Mouse (Mus musculus) layer of hippocampus, adult 2 months (tissue): Measurements from ENCODE around the gene Tmem126a. TPM values are rescaled to one million over a fixed set of nuclear protein-coding genes. Genes with fewer than 3 reads are reported as not detected.
A peak's percentile ranks its signal among the peaks of the same experiment; 100 is the strongest.

Experiments
- DNase-seq, 2 experiments: peaks; one replicate each; pipeline ENCODE4 v3.0.0; 2022; ENCODE audit warnings: low spot score in 2 of 2
- H3K27ac ChIP-seq: fragments of 200-600 bp; 2 replicates; pipeline ENCODE4 v1.8.1; 2022
- H3K4me3 ChIP-seq: fragments of 200-600 bp; 2 replicates; pipeline ENCODE4 v1.8.1; 2022; ENCODE audit warnings: mild to moderate bottlenecking
- CTCF ChIP-seq: fragments of 200-600 bp; conservative IDR thresholded peaks from 2 replicates; pipeline ENCODE4 v1.8.1; 2022; ENCODE audit warnings: antibody characterized with exemption, mild to moderate bottlenecking, moderate library complexity
- total RNA-seq, 2 experiments: library from RNA; stranded (reverse); gene quantifications; 2 replicates each; pipeline ENCODE4 v1.2.3; 2021

Gene Tmem126a
- total RNA-seq, 2 experiments from 2014 or later, result 37.1 to 40.0 TPM

DNA sequence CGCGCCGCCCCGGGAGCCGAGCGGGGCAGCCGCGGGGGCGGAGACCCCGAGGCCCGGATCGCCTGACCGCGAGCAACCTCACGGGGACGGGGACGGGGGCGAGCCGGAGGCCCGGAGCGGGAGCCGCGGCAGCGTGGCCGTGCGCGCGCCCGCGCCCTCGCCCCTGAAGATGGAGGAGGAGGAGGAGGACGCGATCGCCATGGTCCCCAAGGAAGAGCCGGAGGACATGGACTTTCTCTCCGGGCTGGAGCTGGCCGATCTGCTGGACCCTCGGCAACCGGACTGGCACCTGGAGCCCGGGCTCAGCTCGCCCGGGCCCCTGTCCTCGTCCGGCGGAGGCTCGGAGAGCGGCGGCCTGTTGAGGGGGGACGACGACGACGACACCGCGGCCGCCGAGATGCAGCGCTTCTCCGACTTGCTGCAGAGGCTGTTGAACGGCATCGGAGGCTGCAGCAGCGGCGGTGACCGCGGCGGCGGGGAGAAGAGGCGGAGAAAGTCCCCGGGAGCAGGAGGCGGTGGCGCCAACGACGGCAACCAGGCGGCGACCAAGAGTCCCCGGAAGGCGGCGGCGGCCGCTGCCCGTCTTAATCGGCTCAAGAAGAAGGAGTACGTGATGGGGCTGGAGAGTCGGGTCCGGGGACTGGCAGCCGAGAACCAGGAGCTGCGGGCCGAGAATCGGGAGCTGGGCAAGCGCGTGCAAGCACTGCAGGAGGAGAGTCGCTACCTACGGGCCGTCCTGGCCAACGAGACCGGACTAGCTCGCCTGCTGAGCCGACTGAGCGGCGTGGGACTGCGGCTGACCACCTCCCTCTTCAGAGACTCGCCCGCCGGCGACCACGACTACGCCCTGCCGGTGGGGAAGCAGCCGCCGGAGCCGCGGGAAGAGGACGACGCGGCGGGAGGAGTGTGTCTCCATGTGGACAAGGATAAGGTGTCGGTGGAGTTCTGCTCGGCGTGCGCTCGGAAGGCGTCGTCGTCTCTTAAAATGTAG, 13.6 kb downstream of the Tmem126a start:
- Histone ChIP-seq H3K27ac (peak overlapping the region; percentile 98), H3K4me3 (peak overlapping the region; percentile 70)
- peak; percentile 75 for TF ChIP-seq CTCF
- DNase-seq, result peak in 1 of 2 experiments; percentile 67

DNA sequence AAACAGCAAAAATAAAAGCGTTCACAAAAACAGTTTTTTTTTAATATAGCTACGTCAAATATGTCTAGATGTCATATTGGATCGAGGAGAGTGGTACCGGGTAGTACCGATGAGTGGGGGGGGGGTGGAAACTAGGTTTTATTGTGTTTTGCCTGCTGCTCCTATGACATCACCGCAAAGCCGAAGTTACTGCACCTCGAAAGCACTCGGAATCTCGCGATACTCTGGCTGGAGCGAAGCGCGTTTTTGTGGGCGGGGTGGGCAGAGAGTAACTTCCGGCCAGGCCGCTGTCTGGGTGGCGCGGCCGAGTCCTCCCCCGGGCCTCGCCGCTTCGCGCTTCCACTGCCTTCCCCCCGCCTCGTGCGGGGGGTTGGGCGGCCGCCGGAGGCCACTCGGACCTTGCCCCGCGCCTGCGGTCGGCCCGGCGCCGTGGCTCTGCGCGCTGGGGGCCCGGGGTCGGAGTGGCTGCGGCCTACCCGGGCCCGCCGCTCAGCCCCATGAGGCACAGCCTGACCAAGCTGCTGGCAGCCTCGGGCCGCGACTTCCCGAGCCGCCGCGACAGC, 14.4 kb downstream of the Tmem126a start, which contains the start of gene Crebzf:
Gene Crebzf (plus strand): TSS at position 212 of the 563 bp plus-strand sequence.
- DNase-seq, result peak; percentile 96
- TF ChIP-seq CTCF, result no peak
- Histone ChIP-seq H3K27ac (peak within 1 kb of the TSS; percentile 98), H3K4me3 (peak within 1 kb of the TSS; percentile 70)

DNA sequence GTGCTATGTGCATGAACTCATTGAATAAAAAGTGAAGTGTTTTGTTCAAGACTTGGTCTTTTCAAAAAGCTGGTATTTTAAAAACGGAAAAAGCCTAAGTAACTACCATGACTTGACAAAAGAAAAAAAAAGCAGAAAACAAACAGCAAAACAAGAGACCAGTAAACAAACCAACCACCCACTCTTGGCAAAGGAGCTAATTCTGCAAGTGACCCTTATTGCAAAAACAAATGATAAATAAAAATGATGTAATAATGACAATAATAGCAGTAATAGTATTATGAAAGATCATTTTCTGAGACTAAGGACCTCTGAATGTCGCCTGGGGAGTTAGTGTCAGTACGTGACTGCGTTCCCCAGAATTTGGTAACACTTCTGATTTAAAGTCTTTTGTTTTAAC, 15.0 kb downstream of the Tmem126a start:
- Histone ChIP-seq H3K4me3 (peak overlapping the region; percentile 70), H3K27ac (peak overlapping the region; percentile 98)
- no peak for DNase-seq
- TF ChIP-seq CTCF, result no peak

- Histone ChIP-seq H3K4me3 (no peak overlapping the region), H3K27ac (no peak overlapping the region)
- no peak for TF ChIP-seq CTCF
- DNase-seq, result no peak
Observed at GRCm38 (mm10) chr7:90440044-90440443, 17.0 kb downstream of the Tmem126a start.

GRCm38 (mm10) chr7:90432221-90432620, 24.8 kb downstream of the Tmem126a start:
- H3K4me3 ChIP-seq, result no peak overlapping the region
- no peak overlapping the region for H3K27ac ChIP-seq
- no peak for TF ChIP-seq CTCF
- no peak for DNase-seq

- DNase-seq, result no peak
- peak overlapping the region; percentile 32; the same call in 1 of the 2 replicates for H3K27ac ChIP-seq
Observed at GRCm38 (mm10) chr7:90427006-90427405, 30.0 kb downstream of the Tmem126a start.

DNA sequence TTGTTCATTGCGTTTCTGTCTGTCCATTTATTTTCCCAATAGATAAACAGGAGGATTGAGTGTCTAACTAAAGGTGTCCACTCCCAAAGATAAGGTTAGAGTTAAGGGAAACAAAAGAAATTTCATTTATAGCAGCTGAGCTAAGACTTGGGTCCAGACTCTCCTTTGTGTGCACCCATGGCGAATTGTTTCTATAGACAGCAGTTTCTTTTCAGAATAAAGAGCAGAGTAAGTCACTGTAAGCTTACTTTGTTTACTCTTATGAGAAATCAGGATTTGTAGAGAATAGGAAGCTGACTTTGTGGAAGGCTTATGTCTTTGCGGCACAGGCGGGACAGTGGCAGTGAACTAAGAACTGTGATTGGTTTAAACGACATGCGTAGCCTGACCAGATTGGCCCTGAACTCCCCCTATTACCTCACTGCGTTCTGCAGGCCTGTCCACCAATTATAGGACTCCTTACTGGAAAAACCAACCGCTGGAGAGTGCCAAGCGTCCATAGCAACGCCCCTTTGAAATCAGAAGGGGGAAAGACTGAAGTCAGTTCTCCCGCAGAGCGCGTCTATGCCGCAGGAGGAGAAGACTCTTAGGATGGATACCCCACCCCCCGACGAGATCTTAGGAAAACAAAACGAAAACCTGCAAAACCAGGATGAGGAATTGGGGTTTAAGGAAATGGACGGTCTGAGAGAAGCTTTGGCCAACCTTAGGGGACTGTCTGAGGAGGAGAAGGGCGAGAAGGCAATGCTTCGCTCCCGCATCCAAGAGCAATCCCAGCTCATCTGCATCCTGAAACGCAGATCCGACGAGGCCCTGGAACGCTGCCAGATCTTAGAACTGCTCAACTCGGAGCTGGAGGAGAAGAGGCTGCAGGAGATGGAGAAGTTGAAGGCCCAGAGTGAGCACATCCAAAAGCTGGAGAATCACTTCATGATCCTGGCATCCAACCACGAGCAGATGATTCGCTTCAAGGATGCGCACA, 30.7 kb downstream of the Tmem126a start, which contains the start of gene Ccdc89:
Gene Ccdc89 (plus strand): TSS at position 558 of the 982 bp plus-strand sequence.
- no peak for TF ChIP-seq CTCF
- peak; percentile 75 to 89 for DNase-seq
- Histone ChIP-seq H3K4me3 (peak within 1 kb of the TSS; percentile 53), H3K27ac (peak within 1 kb of the TSS; percentile 59)

More at GRCm38 (mm10) chr7:90427006-90427405, 30.0 kb downstream of the Tmem126a start:
- peak overlapping the region; percentile 53 for H3K4me3 ChIP-seq
- TF ChIP-seq CTCF, result no peak

- Histone ChIP-seq H3K4me3 (no peak overlapping the region), H3K27ac (no peak overlapping the region)
- DNase-seq, result peak; percentile 33 to 71
- peak; percentile 94 for TF ChIP-seq CTCF
Observed at GRCm38 (mm10) chr7:90409934-90410333, 47.1 kb downstream of the Tmem126a start.

Other genes starting within 250 kb of the Tmem126a start
- gene Ccdc83, start 191.5 kb downstream of the Tmem126a start, total RNA-seq, result not detected
- gene Sytl2, start 155.0 kb downstream of the Tmem126a start, total RNA-seq, result 10 to 100 TPM; 30.1 to 36.0 TPM
- gene Ccdc89, start 30.7 kb downstream of the Tmem126a start, total RNA-seq, result under 1 TPM; 0.39 to 0.69 TPM
- gene Crebzf, start 14.5 kb downstream of the Tmem126a start, total RNA-seq, result 10 to 100 TPM; 86.0 to 88.5 TPM
- gene Tmem126b, start 18.8 kb upstream of the Tmem126a start, total RNA-seq, result 10 to 100 TPM; 27.6 to 28.4 TPM
- 100 to 1,000 TPM; 248 to 256 TPM for gene Dlg2, start 19.4 kb upstream of the Tmem126a start, total RNA-seq